Mouse (Mus musculus): Measurements from ENCODE around the gene Parp2.
A peak's percentile ranks its signal among the peaks of the same experiment; 100 is the strongest.
"Not testable (repeated sequence)": the region's sequence is repeated elsewhere in the genome, so short reads cannot be mapped to it uniquely, and the experiment has no call there.

Gene Parp2

GRCm38 (mm10) chr14:50807487-50808072 lies at the start of gene Parp2, which contains the start of gene Ccnb1ip1:
Parp2 (plus strand) TSS chr14:50807841.
Ccnb1ip1 (minus strand) TSS chr14:50807732.
- peak; percentile 95 for DNase-seq (ENCODE audit: low read depth, low spot score)

- DNase-seq (ENCODE audit: low read depth, low spot score): no peak
These were observed 49.1 kb upstream of the Parp2 start for GRCm38 (mm10) chr14:50758416-50759085.

DNA sequence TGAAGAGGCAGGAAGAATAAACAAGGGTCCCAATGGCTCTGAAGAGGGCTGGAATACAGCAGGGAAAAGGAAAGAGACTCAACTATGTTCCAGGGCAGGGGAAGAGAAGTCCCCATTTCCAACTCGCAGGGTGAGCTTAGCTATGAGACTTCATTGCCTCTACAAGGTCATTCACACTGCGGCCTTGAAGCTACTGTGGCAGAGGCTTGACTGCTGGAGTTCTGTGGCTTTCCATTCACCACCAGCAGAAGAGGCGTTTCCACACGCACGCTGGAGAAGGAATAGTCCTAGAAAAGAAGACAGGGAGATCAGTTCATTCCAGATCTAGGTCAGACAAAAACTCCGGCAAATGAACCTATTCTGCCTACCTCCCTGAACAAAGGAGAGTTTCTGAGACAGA lies 41.9 kb upstream of the Parp2 start:
- DNase-seq (ENCODE audit: low read depth, low spot score): no peak

- peak; percentile 52 for DNase-seq (ENCODE audit: low read depth, low spot score)
These were observed 36.3 kb upstream of the Parp2 start for GRCm38 (mm10) chr14:50771342-50771741.

DNA sequence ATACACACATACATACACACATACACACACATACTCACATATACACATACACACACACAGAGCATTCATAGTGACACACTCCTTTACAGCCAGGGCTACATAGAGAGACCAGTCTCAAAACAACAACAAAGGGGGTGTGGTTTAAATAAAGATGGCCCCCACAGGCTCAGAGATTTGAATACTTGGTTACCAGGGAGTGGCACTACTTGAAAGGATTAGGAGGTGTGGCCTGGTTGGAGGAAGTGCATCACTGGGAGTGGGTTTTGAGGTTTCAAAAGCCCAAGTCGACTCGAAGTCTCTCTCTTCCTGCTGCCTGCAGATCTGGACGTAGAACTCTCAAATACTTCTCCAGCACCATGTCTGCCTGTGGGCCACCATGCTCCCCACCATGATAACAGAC lies 25.5 kb upstream of the Parp2 start:
- DNase-seq (ENCODE audit: low read depth, low spot score): no peak

DNA sequence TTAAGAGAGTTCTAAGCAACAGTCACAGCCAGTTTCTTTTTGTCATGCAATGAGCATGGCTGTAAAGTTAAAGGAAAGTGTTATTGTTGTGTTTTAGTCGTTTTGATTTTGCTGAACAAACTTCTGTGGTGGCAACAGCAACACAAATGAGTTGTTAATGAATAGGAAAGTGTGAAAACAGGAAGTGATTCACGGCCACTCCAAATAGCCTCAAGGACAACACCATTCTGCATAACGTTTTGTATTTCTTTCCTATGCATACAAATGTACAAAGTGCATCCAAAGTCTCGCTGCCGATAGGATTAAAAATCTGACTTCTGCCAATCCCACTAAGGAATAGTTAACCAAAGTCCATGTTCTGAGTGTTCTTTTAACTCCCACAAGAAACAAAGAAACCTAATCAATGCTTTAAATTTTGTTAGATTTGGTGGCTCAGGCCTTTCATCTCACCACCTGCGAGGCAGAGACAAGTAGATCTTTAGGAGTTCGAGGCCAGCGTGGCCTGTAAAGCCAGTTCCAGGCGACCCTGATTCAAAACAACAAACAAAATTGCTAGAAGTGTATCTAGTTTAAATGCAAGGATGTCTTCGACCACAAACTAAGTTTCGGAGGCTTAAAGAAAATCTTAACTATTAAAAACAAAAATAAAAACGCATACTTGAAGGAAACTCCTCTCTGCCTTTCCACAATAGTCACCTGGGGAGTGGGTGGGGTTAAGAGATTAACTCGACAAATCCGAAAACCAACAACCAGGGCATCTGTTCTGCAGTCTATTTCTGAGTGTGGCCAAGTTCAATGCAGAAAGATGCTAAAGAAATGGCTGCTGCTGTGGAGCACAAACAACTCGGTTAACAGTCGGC lies 23.0 kb upstream of the Parp2 start:
- DNase-seq (ENCODE audit: low read depth, low spot score): no peak

- peak; percentile 89 for DNase-seq (ENCODE audit: low read depth, low spot score)
These were observed 22.4 kb upstream of the Parp2 start, which contains the start of gene Ttc5 for GRCm38 (mm10) chr14:50785251-50785637. Ttc5 (minus strand) TSS chr14:50785519.

DNA sequence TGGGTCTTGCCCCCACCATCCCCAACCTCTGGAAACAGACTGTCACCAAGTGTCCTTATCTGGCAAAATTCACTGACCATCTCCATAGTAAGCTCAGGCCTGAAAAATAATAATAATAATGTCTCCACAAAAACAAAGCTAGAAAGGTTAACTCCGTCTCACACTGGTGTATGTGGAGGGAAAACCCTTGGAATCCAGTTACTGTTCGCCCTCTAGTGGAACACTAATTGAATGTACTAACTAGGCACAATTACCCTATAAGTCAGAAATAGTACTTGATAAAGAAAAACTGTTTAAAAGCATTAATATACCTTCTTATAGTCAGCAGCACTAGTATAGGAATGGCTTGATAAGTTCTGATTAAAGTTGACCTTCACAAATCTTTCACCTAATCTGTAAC lies 19.5 kb upstream of the Parp2 start:
- DNase-seq (ENCODE audit: low read depth, low spot score): peak; percentile 53

GRCm38 (mm10) chr14:50795261-50795935 lies 12.2 kb upstream of the Parp2 start:
- no peak for DNase-seq (ENCODE audit: low read depth, low spot score)

DNA sequence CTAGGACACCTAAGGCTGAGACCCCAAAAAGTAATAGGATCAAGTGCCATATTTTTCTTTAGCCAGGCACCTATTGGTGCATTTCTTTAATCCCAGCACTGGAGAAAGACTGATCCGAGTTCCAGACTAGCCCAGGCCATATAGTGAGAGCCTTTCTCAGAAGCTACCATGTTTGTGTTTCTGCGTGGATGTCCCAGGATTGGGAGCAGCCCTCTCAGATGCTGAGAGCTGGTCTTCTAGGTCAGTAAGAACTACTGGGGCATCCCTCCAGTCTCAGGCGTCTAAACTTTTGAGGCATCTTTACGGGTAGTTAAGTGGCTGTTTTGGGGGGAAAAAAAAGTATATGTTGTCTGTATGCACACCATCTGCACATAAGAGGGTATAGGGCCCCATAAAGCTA lies 11.7 kb upstream of the Parp2 start:
- no peak for DNase-seq (ENCODE audit: low read depth, low spot score)

DNA sequence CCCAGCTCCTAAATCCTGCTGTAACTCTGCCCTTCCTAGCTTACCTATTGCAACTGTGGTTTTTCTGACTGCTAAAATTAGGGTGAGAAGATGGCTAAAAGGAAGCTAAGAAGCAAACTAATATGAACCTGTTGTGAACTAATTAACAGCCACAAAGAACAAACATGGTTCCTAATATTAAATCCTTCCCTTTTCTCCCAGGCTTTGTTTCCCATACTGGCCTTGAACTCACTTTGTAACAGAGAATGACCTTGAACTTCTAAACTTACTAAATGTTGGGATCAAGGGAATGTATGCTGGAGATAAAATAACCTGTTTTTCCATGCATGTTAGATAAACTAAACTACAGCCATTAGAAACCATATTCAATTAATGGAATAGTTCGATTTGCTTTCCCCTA lies 11.2 kb upstream of the Parp2 start:
- DNase-seq (ENCODE audit: low read depth, low spot score): no peak

DNA sequence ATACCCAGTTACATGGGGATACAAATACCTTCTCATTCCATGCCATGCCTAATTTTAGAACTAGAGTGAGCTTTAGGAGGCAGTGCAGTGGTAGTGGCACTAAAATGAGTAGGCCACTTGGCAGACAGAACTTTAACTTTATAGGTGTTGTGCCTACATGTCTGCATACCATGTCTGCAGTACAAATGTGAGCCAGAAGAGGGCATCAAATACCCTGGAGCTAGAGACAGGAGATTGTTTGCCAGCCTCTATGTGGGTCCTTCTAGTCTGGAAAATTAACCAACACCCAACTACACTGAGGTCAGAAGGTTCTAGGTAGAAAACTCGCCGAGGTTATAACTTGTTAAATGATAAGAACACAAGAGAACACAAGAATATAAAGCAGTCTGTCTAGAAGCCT lies 9.1 kb upstream of the Parp2 start:
- peak; percentile 25 for DNase-seq (ENCODE audit: low read depth, low spot score)

- DNase-seq (ENCODE audit: low read depth, low spot score): peak; percentile 74
These were observed 8.0 kb upstream of the Parp2 start for GRCm38 (mm10) chr14:50799502-50800259.

DNA sequence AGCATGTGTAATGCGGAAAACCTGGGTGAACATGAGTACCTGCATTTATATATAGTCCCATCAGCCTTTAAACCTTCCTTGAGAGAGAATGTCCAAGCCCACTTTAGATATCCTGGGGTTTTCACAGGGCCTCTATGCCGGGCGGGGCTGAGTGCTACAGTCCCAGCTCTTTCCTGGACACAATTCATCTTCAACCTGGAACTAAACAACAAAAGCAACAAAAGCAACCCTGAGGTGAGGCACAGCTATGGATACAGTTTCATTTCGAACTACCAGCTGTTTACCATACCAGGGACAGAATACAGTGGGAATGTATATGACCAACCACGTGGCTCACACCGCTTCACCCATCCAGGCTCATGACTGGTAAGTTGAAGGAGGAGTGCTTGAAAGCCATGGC lies 5.2 kb upstream of the Parp2 start:
- DNase-seq (ENCODE audit: low read depth, low spot score): no peak

- DNase-seq (ENCODE audit: low read depth, low spot score): peak; percentile 67
These were observed 4.6 kb upstream of the Parp2 start for GRCm38 (mm10) chr14:50802843-50803562.

DNA sequence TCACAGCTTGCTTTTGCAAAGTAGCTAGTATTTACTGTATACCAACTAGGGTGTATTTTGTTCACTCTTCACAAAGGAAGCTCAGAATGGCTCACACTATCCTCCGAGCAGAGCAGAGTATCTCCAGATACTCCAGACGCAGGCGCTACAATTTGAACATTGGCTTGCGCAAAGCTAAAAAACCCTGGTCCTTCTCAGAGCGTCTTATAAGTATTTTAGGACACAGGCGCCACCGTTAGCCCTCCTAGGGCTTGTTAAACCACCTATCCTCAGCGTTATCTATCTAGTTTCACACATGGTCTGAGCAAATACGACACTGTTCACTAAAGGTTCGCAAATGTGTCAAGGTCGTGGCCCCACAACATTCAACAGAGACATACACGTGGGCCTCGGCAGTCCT lies 3.0 kb upstream of the Parp2 start:
- no peak for DNase-seq (ENCODE audit: low read depth, low spot score)

DNA sequence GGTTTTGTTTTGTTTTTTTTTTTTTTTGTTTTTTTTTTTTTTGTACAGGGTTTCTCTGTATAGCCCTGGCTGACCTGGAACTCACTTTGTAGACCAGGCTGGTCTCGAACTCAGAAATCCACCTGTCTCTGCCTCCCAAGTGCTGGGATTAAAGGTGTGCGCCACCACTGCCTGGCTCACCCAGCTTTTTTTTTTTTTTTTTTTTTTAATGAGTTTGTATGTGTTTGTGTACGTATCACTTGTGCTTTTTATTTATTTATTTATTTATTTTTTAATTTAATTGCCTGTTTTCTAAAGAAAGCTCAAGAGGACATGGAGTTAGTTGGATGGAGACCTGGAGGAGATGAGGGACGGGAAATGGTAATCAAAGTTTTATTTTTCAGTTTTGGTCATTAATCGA lies 1.2 kb upstream of the Parp2 start:
- not testable (repeated sequence) for DNase-seq (ENCODE audit: low read depth, low spot score)

- DNase-seq (ENCODE audit: low read depth, low spot score): no peak
These were observed 5.4 kb downstream of the Parp2 start for GRCm38 (mm10) chr14:50813060-50813459.

- DNase-seq (ENCODE audit: low read depth, low spot score): peak; percentile 30
These were observed 15.6 kb downstream of the Parp2 start for GRCm38 (mm10) chr14:50823240-50823639.

GRCm38 (mm10) chr14:50824219-50824618 lies 16.6 kb downstream of the Parp2 start:
- no peak for DNase-seq (ENCODE audit: low read depth, low spot score)

GRCm38 (mm10) chr14:50826579-50826978 lies 18.9 kb downstream of the Parp2 start:
- no peak for DNase-seq (ENCODE audit: low read depth, low spot score)
